Mouse (Mus musculus) megakaryocyte, embryonic 14.5 days (primary cell): ENCODE results near the gene Dab1.

Experiments
- FLI1 ChIP-seq: IDR thresholded peaks from 2 replicates; pipeline ENCODE4 v1.6.1; 2012; ENCODE audit warnings: low read length, inconsistent platforms, mixed read lengths
- GATA1 ChIP-seq: IDR thresholded peaks from 3 replicates; pipeline ENCODE4 v1.6.1; 2012; ENCODE audit warnings: mixed read lengths, low read length, inconsistent platforms, borderline replicate concordance

- TF ChIP-seq FLI1 (no peak), GATA1 (no peak)
Measured at GRCm38 (mm10) chr4:103838377-103838776, 219.2 kb downstream of the Dab1 start.
